Mouse (Mus musculus) kidney, adult 2 months (tissue): ENCODE results near the gene Prkag2. TPM values are rescaled to one million over a fixed set of nuclear protein-coding genes. Genes with fewer than 3 reads are reported as not detected.

Experiments used
- DNase-seq: peaks from one replicate; pipeline ENCODE4 v3.0.0; 2021
- H3K27ac ChIP-seq: fragments of 200-500 bp; 2 replicates; pipeline ENCODE4 v1.5.1; 2012; ENCODE audit warnings: low read depth, low read length, control low read depth, inconsistent platforms; ENCODE audit not compliant: insufficient read depth
- H3K27me3 ChIP-seq: fragments of 200-500 bp; replicated peaks from 2 replicates; pipeline ENCODE4 v1.6.1; 2012; ENCODE audit warnings: mild to moderate bottlenecking, moderate library complexity, low read length, inconsistent platforms; ENCODE audit not compliant: control insufficient read depth, insufficient read depth
- H3K36me3 ChIP-seq: fragments of 200-500 bp; 2 replicates; pipeline ENCODE4 v1.6.1; 2012; ENCODE audit warnings: mild to moderate bottlenecking, moderate library complexity, low read length, inconsistent platforms; ENCODE audit not compliant: control insufficient read depth, insufficient read depth
- H3K4me1 ChIP-seq: fragments of 200-500 bp; 2 replicates; pipeline ENCODE4 v1.6.1; 2011; ENCODE audit warnings: low read length; ENCODE audit not compliant: control insufficient read depth, insufficient read depth
- H3K4me3 ChIP-seq: fragments of 200-500 bp; 2 replicates; pipeline ENCODE4 v1.5.1; 2011; ENCODE audit warnings: mild to moderate bottlenecking, low read depth, low read length, control low read depth; ENCODE audit not compliant: insufficient read depth
- CTCF ChIP-seq: fragments of 200-500 bp; conservative IDR thresholded peaks from 2 replicates; pipeline ENCODE4 v1.5.1; 2011; ENCODE audit warnings: low read depth, mild to moderate bottlenecking, control low read depth, low read length, moderate library complexity, mixed read lengths; ENCODE audit not compliant: insufficient read depth, insufficient read length
- POLR2A ChIP-seq: fragments of 200-500 bp; IDR thresholded peaks from one replicate; pipeline ENCODE4 v1.6.1; 2011; ENCODE audit warnings: low read depth, low read length, control low read depth
- WGBS: fragments of 180-500 bp; shearing (Covaris S2); methylation state at CpG from one replicate; pipeline ENCODE4 v1.1.7; 2018; 5-methylcytosine and 5-hydroxymethylcytosine counted together
- polyA plus RNA-seq: library from polyadenylated mRNA; depleted of rRNA; stranded (reverse); fragments of >200 nt; gene quantifications from 2 replicates; pipeline ENCODE4 v1.2.3, GENCODE M21; 2012

Prkag2 gene
- polyA plus RNA-seq, 1 experiment, result 36.8 TPM

DNA sequence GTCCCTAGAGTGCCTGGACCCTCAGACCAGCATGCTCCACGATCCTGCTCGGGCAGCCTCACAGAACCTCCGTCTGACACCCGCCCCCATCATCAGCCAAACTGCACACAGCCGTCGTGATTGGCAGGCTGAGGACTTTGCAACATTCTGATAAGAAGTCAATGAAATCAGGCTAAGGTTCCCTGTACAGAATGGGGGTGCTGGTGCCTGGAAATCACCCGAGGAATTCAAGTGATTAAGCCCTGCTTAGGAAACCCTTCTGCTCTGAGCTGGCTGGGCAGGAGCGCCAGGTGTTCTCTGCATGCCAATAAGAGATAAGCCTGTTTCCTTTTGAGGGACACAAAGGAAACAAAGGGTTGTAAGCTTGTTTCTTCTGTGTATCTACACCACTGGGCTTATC lies 131.7 kb downstream of the Prkag2 start:
- no peak for DNase-seq
- H3K27me3 ChIP-seq, result no peaks in the 10 kb centered on the region
- H3K4me3 ChIP-seq, result no peak overlapping the region
- H3K36me3 ChIP-seq, result no peaks in the 10 kb centered on the region
- H3K4me1 ChIP-seq, result no peaks in the 10 kb centered on the region
- no peak overlapping the region for H3K27ac ChIP-seq
- no peak for TF ChIP-seq POLR2A
- 51% methylated on average over 8 of the region's 8 CpGs for WGBS

DNA sequence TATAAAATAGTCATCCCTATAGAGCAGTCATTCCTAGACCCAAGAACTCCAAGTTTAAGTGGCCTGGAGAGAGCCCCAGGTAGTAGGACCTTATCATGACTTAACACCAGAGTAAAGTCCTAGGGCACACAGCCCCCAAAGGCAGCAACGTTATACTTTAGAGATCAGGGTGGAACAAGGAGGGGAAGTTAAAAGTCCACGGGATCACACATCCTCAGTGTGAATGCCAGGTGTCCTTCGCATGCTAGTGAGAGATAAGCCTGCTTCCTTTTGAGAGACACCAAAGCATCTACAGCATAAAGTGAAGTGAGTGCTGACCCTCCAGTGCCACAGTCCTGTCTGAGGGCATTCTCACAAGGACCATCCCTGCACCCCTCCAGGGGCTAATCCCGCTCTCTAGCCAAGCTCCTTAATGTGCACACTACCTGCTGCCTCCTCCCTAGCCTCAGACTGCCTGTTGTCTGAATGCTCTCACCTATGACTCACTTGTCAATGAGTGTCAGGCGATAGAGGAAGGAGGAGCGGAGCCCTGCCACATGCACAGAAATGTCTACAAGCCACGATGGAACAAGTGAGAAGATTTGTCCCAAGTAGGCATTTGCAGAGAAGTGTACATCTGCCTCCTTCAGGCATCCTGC lies 132.4 kb downstream of the Prkag2 start:
- no peak for DNase-seq
- Histone ChIP-seq H3K27me3 (no peaks in the 10 kb centered on the region), H3K27ac (no peak overlapping the region), H3K4me1 (no peaks in the 10 kb centered on the region; the same call in 1 of the 2 replicates), H3K36me3 (no peaks in the 10 kb centered on the region), H3K4me3 (no peak overlapping the region)
- no peak for TF ChIP-seq POLR2A
- no peak for TF ChIP-seq CTCF
- WGBS, result 57% methylated on average over 7 of the region's 7 CpGs

DNA sequence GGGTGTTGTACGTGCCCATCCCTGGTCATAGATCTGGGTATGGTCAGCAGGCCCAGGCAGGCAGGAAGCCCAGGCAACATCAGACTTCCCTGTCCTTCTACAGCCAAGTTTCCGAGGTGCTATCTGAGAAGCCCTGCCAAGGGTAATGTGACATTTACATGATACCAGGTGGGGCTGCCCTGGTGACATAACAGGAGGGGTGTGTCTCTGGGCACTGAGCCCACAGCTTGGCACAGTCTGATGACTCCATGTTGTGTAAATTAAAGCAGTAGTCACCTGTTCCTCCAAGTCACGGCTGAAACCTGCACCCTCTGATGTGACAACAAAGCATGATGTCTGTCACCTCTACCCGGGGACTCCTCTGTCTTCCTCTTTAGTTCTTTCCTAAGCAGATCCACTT lies 136.7 kb downstream of the Prkag2 start:
- Histone ChIP-seq H3K27ac (no peak overlapping the region), H3K36me3 (no peaks in the 10 kb centered on the region), H3K4me3 (no peak overlapping the region), H3K4me1 (peaks cover 6% of the 10 kb centered on the region; the same call in 1 of the 2 replicates), H3K27me3 (no peaks in the 10 kb centered on the region)
- peak; percentile 59 for DNase-seq
- no peak for TF ChIP-seq POLR2A
- no peak for TF ChIP-seq CTCF
- 55% methylated on average over 4 of the region's 4 CpGs for WGBS

DNA sequence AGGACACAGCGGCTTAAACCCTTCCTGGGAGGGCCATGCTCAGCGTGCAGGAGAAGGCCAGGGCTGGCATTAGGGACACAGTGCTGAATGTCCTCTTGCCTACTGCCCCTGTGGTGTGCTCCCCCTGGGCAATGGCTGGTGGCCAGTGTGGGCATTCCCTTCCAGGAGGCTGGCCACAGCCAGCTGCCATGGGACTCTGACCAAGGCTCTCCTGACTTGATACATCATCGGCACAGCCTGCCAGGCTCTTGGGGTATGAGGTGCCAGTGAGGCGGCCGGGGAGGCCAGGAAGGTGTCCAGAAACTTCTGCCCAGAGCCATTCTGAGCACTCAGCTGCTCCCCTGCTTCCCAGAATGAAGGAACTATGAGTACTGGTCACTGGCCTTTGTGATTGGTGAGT lies 139.7 kb downstream of the Prkag2 start:
- no peaks in the 10 kb centered on the region for H3K27me3 ChIP-seq
- TF ChIP-seq CTCF, result no peak
- TF ChIP-seq POLR2A, result no peak
- no peaks in the 10 kb centered on the region for H3K36me3 ChIP-seq
- DNase-seq, result peak; percentile 77
- H3K4me3 ChIP-seq, result no peak overlapping the region
- WGBS, result 49% methylated on average over 5 of the region's 5 CpGs
- peaks cover 9% of the 10 kb centered on the region; the same call in 1 of the 2 replicates for H3K4me1 ChIP-seq
- no peak overlapping the region for H3K27ac ChIP-seq

DNA sequence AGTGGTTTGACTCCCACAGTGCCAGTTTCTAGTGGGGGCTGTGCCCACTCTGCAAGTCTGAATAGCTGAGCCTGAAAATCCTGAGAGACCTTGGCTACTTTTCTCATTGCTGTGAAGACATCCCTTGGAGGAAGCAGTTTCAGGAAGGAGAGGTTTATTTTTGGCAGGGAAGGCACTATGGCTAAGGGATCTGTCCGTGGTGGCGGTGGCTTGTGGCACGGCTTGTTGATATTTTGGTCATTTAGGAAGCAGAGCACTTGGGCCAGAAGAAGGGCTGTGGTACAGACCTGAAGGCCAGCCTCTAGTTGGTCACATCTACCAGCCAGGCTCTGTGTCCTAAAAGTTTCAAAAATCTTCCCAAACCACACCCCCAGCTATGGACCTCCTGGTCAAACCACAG lies 140.7 kb downstream of the Prkag2 start:
- 63% methylated on average over 3 of the region's 3 CpGs for WGBS
- Histone ChIP-seq H3K27ac (no peak overlapping the region), H3K4me3 (no peak overlapping the region), H3K27me3 (no peaks in the 10 kb centered on the region), H3K36me3 (no peaks in the 10 kb centered on the region), H3K4me1 (peaks cover 9% of the 10 kb centered on the region; the same call in 1 of the 2 replicates)
- TF ChIP-seq POLR2A, result no peak
- TF ChIP-seq CTCF, result no peak
- no peak for DNase-seq

DNA sequence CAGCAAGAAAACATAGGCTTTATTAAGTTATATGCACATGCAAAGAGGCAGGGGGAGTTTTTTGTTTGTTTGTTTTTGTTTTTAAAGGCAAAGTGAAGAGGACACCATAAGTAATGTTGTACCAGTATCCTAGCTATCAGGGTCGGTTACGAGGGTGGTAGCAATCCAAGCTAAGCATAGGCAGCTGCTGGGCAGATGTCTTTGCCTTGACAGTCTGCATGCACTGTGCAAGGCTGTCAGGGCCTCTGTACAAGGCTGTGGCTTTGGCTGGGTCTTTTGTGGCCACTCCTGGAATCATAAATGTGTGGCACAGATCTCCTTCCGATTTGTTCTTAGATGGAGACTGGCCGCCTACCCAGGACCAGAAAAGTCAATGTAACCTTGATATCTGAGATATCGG lies 141.8 kb downstream of the Prkag2 start:
- Histone ChIP-seq H3K36me3 (no peaks in the 10 kb centered on the region), H3K4me1 (peaks cover 9% of the 10 kb centered on the region; the same call in 1 of the 2 replicates), H3K27me3 (no peaks in the 10 kb centered on the region), H3K4me3 (no peak overlapping the region), H3K27ac (no peak overlapping the region)
- no peak for DNase-seq
- 86% methylated on average over 5 of the region's 5 CpGs for WGBS
- TF ChIP-seq CTCF (no peak), POLR2A (no peak)

DNA sequence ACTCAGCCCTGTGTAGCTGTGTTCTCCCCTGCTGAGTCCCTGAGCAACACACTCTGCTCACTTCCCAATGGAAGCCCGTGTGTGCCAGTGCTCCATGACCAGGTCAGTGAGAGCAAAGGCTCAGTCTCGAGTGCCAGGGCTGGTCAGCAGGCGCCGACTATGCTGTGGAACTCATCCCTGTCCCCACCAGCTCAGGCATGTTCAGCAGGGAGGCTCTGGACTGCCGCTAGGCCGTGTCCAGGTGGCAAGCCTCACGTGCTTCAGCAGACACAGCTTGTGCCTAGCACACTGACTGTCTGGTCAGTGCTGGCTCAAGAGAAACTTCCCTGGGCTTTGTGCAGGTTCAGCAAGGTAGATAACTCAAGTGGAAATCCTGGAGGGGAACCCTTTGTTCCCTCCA lies 143.6 kb downstream of the Prkag2 start:
- 55% methylated on average over 7 of the region's 7 CpGs for WGBS
- no peak for TF ChIP-seq POLR2A
- TF ChIP-seq CTCF, result no peak
- Histone ChIP-seq H3K36me3 (no peaks in the 10 kb centered on the region), H3K27ac (no peak overlapping the region), H3K27me3 (no peaks in the 10 kb centered on the region), H3K4me1 (peaks cover 9% of the 10 kb centered on the region; the same call in 1 of the 2 replicates), H3K4me3 (no peak overlapping the region)
- peak; percentile 26 for DNase-seq

DNA sequence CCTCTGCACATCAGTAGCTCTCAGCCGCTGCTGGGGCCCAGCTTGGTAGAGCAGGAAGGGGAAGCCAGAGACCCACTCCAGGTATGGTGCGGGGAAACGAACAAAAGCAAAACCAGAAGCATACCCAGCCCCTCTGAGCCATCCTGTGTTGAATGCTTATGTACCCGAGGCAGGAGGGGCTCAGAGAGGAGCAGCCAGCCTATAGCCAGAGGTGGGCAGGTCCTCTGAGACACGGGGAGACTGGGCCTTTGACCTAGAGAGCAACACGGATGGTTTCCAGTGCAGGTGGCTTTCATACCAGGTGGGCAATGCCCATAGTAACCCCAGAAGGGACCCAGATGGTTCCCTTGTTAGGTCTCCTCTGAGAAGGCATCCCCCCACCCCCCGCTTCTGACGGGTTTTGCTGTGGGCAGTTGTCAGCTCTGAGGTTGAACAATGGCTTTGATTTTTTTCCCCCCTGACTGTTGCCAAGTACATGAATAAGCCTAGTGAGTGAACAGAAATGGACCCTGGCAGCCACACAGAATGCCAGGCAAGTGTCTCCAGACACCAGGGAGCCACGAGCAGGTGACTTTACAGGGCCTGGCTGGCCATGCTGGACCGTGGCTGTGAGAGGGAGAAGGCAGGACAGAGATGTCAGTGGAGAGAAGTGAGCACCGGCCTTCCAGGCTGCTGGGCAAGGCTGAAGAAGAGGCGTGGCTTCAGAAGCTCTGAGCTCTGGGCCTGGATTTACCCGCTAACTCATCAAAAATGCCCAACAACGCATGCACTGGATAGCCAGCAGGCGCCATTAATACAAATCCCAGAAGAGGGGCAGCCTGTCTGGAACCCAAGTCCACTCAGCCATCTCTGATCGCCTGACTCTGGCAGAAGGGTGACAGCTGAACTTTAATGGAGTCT lies 147.3 kb downstream of the Prkag2 start:
- TF ChIP-seq CTCF, result no peak
- 54% methylated on average over 16 of the region's 16 CpGs for WGBS
- no peaks in the 10 kb centered on the region for H3K27me3 ChIP-seq
- no peak overlapping the region for H3K4me3 ChIP-seq
- DNase-seq, result peak; percentile 56
- H3K36me3 ChIP-seq, result no peaks in the 10 kb centered on the region
- H3K27ac ChIP-seq, result no peak overlapping the region
- peaks cover 3% of the 10 kb centered on the region; the same call in 1 of the 2 replicates for H3K4me1 ChIP-seq
